In genomic region chr6:97220672-97221071, GRCm38 (mm10) we compare ENCODE assay signal across 26 mouse cellular contexts. TPM values are rescaled to one million over a fixed set of nuclear protein-coding genes. Genes with fewer than 3 reads are reported as not detected.
"Had no signal": no experiment of that assay in that cellular context is flagged by ENCODE, and none has a peak within 500 bp of the region (broad histone marks: within the 10 kb centered on the region; RNA-seq: fewer than 3 reads in every experiment).

No protein-coding gene starts in this region.

- H3K4me3 ChIP-seq: heart, adult 2 months; heart, embryonic 13.5 days; heart, embryonic 15.5 days; hindbrain, embryonic 10.5 days; hindbrain, embryonic 12.5 days; intestine, embryonic 15.5 days; left cerebral cortex, adult 2 months; limb, embryonic 13.5 days; limb, embryonic 15.5 days; liver, embryonic 12.5 days had no signal

- H3K4me1 ChIP-seq: intestine, embryonic 15.5 days had no signal

- H3K4me2 ChIP-seq: heart, embryonic 11.5 days; heart, embryonic 13.5 days; hindbrain, embryonic 12.5 days; hindbrain, embryonic 14.5 days; intestine, embryonic 15.5 days; limb, embryonic 13.5 days; limb, embryonic 15.5 days; liver, embryonic 12.5 days had no signal

- DNase-seq: gastrocnemius, postnatal 14 days; heart, adult 2 months; heart, postnatal 14 days; heart, postnatal 4 days; kidney, adult 18-20 months; kidney, adult 8-10 months; kidney, postnatal 10 days; kidney, postnatal 25 days; kidney, postnatal 4 days had no signal

- H3K27ac ChIP-seq: heart, adult 2 months; hindbrain, embryonic 10.5 days; hindbrain, embryonic 12.5 days; hindbrain, embryonic 14.5 days; intestine, embryonic 15.5 days; limb, embryonic 13.5 days; liver, embryonic 12.5 days had no signal

- H3K27me3 ChIP-seq: heart, embryonic 13.5 days; heart, embryonic 15.5 days; hindbrain, embryonic 12.5 days; intestine, embryonic 15.5 days; limb, embryonic 15.5 days; liver, embryonic 12.5 days had no signal

- H3K9me3 ChIP-seq: heart, embryonic 13.5 days; heart, embryonic 15.5 days; hindbrain, embryonic 10.5 days; hindbrain, embryonic 12.5 days; intestine, embryonic 15.5 days; limb, embryonic 13.5 days; limb, embryonic 15.5 days; liver, embryonic 12.5 days had no signal

- H3K36me3 ChIP-seq: heart, embryonic 15.5 days; hindbrain, embryonic 10.5 days; hindbrain, embryonic 12.5 days; intestine, embryonic 15.5 days; limb, embryonic 13.5 days had no signal

RNA-seq across cellular contexts. Expression of gene Lmod3, which starts 31.9 kb away (rescaled TPM):
- total RNA-seq: granulocyte monocyte progenitor cell, adult 5-6 weeks; layer of hippocampus, postnatal 25 days; left cerebral cortex, adult 2 months had no signal
- polyA plus RNA-seq: forebrain, embryonic 16.5 days; frontal cortex, adult 2 months; hindbrain, embryonic 10.5 days; hindbrain, embryonic 14.5 days; hindbrain, embryonic 16.5 days; kidney, embryonic 14.5 days had no signal
